Mouse (Mus musculus) midbrain, embryonic 11.5 days (tissue): ENCODE results near the gene Fbxw5. TPM values are rescaled to one million over a fixed set of nuclear protein-coding genes. Genes with fewer than 3 reads are reported as not detected.

Source experiments
- ATAC-seq: fragments of 200-750 bp; cut with Nextera tagmentation; 2 replicates; pipeline ENCODE4 v1.8.0; 2017; ENCODE audit warnings: moderate TSS enrichment, moderate library complexity; ENCODE audit not compliant: low FRiP score
- DNase-seq: peaks from one replicate; pipeline ENCODE4 v3.0.0; 2015; ENCODE audit warnings: low spot score; ENCODE audit errors: missing footprints
- H3K27ac ChIP-seq: fragments of 300-500 bp; sonication (generic); 2 replicates; pipeline ENCODE4 v1.5.1; 2014; ENCODE audit warnings: low read depth, low read length
- H3K27me3 ChIP-seq: fragments of 300-500 bp; sonication (generic); 2 replicates; pipeline ENCODE4 v1.6.1; 2014; ENCODE audit warnings: mild to moderate bottlenecking, low read length, moderate library complexity, mixed read lengths; ENCODE audit not compliant: control insufficient read depth, insufficient read depth
- H3K36me3 ChIP-seq: fragments of 300-500 bp; sonication (generic); 2 replicates; pipeline ENCODE4 v1.6.1; 2014; ENCODE audit warnings: mild to moderate bottlenecking, low read length, moderate library complexity, mixed read lengths; ENCODE audit not compliant: control insufficient read depth, insufficient read depth
- H3K4me1 ChIP-seq: fragments of 300-500 bp; sonication (generic); 2 replicates; pipeline ENCODE4 v1.6.1; 2014; ENCODE audit warnings: low read length; ENCODE audit not compliant: control insufficient read depth, insufficient read depth
- H3K4me2 ChIP-seq: fragments of 300-500 bp; sonication (generic); 2 replicates; pipeline ENCODE4 v1.6.1; 2014; ENCODE audit warnings: mild to moderate bottlenecking, moderate library complexity
- H3K4me3 ChIP-seq: fragments of 300-500 bp; sonication (generic); 2 replicates; pipeline ENCODE4 v1.5.1; 2014; ENCODE audit warnings: low read depth, low read length
- H3K9ac ChIP-seq: fragments of 300-500 bp; sonication (generic); 2 replicates; pipeline ENCODE4 v1.6.1; 2014; ENCODE audit warnings: low read length
- H3K9me3 ChIP-seq: fragments of 300-500 bp; sonication (generic); 2 replicates; pipeline ENCODE4 v1.6.1; 2016; ENCODE audit warnings: low read length; ENCODE audit not compliant: control insufficient read depth
- WGBS: fragments of 180-500 bp; shearing (Covaris S2); extraction: QIAGEN DNeasy Blood & Tissue Kit; methylation state at CpG from one replicate; pipeline ENCODE4 v1.1.7; 2014; 5-methylcytosine and 5-hydroxymethylcytosine counted together
- polyA plus RNA-seq: library from polyadenylated mRNA; unstranded; fragments of >200 nt; fragmentation: Nextera tagmentation; extraction: Ambion mirVana; gene quantifications from 2 replicates; pipeline ENCODE4 v1.2.1, GENCODE M21; 2014

Fbxw5 gene
- polyA plus RNA-seq, 1 experiment from 2014 or later = 66.4 TPM

DNA sequence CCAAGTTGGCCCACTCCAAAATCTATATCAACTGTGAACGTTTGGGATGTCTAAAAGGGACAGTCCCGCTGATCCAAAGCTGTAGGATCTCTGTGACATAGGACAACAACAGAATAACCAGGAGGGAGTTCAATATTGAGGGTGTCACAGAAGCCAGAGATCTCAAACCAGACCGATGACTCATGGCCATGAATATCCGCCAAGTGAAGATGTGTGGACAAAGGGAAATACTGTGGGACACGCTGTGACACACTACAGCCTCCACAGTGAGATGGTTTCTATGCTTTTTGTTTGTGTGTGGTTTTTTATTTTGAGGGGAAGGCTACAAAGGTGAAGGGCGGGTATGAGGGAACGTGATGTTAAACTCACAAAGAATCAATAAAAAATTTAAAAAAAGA, 11.9 kb upstream of the Fbxw5 start:
- Histone ChIP-seq H3K9me3 (no peaks in the 10 kb centered on the region), H3K4me1 (no peaks in the 10 kb centered on the region), H3K9ac (no peak overlapping the region), H3K27ac (no peak overlapping the region), H3K4me3 (no peak overlapping the region), H3K4me2 (no peak overlapping the region), H3K27me3 (no peaks in the 10 kb centered on the region), H3K36me3 (no peaks in the 10 kb centered on the region)
- ATAC-seq = no peak
- DNase-seq = no peak
- 84% methylated on average over 7 of the region's 7 CpGs for WGBS

DNA sequence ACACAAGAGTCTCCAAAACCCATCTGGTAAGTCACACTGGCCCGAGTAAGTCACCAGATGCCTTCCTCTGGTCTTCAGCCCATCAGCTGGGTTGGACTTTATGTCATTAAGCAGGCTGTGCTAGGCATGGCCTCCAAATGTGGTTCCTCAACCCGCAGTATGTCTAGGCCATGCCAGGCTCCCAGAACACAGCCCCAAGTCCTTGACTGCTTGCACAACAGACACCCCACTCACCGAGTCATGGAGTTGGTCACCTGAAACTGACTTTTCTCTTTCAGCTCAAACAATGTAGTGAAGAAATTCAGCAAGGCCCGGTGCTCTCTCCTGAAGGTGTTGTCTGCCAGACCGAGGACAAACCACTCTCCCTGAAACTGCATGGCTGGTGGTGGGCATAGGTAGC, 7.6 kb upstream of the Fbxw5 start:
- 76% methylated on average over 5 of the region's 5 CpGs for WGBS
- ATAC-seq (no peak), DNase-seq (peak; percentile 56)
- Histone ChIP-seq H3K36me3 (no peaks in the 10 kb centered on the region), H3K9me3 (no peaks in the 10 kb centered on the region), H3K4me2 (no peak overlapping the region), H3K4me3 (no peak overlapping the region), H3K27me3 (no peaks in the 10 kb centered on the region), H3K4me1 (no peaks in the 10 kb centered on the region), H3K9ac (no peak overlapping the region), H3K27ac (no peak overlapping the region)

DNA sequence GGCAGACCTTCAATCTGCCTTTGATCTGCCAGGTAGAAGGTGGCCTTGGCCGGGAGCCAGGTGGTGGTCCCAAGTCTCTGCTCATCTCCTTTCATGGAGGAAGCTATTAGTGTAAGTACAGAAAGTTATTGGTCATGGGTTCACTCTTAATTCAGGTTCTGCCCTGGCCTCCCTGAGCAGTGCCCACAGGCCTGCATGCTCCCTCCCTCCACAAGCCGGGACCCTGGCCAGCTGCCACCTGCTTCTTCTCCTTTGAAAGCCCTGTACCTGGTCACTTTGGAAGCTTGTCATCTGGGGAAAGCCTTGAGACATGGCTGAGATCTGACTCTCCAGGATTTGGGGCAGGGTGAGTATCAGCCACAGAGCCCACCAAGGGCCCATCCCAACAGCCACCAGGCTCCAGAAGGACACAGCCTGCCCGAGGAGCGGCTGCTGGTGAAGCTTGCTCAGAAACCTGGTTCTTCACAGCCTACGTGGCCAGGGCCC, 7.0 kb upstream of the Fbxw5 start, which contains the start of gene Lcn12:
Lcn12 (minus strand) TSS at position 436 of the 486 bp plus-strand sequence.
- WGBS = 90% methylated on average over 5 of the region's 5 CpGs
- ATAC-seq (no peak), DNase-seq (no peak)
- Histone ChIP-seq H3K4me3 (no peak within 1 kb of the TSS), H3K9ac (no peak within 1 kb of the TSS), H3K27ac (no peak within 1 kb of the TSS), H3K4me2 (no peak within 1 kb of the TSS), H3K4me1 (no peaks in the 10 kb centered on the region), H3K36me3 (no peaks in the 10 kb centered on the region), H3K27me3 (no peaks in the 10 kb centered on the region), H3K9me3 (no peaks in the 10 kb centered on the region)

DNA sequence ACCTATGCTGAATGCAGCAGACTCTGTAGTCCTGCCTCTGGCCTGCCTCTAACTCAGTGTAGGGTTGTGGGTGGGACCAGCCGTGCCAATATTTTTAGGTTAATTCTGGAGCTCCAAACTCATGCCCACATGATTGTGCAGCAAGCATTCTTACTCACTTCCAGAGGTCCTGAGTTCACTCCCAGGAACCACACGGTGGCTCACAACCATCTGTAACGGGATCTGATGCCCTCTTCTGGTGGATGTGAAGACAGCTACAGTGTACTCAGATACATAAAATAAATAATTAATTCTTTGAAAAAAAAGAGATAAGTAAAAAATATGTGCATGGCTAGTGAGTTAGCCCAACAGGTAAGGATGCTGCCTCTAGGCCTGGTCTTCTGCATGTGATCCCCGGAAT, 4.1 kb upstream of the Fbxw5 start:
- ATAC-seq (no peak), DNase-seq (no peak)
- no peak overlapping the region for H3K4me3 ChIP-seq
- 44% methylated on average over 4 of the region's 4 CpGs for WGBS
- no peaks in the 10 kb centered on the region for H3K36me3 ChIP-seq
- H3K4me1 ChIP-seq = peaks cover 3% of the 10 kb centered on the region
- H3K27ac ChIP-seq = no peak overlapping the region
- no peak overlapping the region for H3K9ac ChIP-seq
- H3K9me3 ChIP-seq = no peaks in the 10 kb centered on the region
- no peak overlapping the region for H3K4me2 ChIP-seq
- H3K27me3 ChIP-seq = no peaks in the 10 kb centered on the region

DNA sequence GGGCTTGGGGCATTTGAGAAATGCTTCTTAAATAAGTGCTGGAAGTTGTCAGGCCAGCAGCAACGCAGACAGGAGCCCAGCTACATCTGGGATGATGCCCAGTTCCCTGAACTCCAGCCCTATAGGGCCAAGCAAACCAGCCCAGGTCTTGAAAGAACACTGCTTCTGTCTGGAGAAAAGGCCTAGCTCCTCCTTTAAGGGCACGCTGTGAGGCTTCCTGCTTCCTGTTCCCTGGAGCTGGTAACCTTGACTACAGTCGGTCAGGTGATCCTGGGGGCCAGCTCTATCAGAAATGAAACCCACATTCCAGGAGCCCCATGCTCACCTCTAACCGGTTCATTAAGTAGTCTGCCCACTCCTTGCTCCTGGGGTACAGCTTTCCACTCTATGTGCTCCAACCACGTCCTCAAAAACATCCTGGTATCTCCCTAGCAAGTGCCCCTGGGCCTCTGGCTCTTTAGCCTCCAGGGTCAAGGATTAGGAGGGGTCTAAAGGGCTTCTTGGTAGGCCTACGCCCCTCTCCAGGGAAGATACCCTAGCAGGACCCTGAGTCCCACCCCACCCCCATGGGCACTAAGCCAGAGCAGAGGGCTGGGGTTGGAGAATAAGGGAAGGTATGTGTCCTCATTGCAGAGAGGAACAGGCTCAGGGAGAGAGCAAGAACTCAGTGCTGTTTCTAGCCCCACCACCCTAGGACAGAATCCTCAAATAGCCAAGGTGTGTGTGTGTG, 2.5 kb upstream of the Fbxw5 start:
- Histone ChIP-seq H3K4me2 (no peak overlapping the region), H3K36me3 (no peaks in the 10 kb centered on the region), H3K9ac (no peak overlapping the region), H3K4me3 (no peak overlapping the region), H3K27ac (no peak overlapping the region), H3K9me3 (no peaks in the 10 kb centered on the region), H3K4me1 (peaks cover 8% of the 10 kb centered on the region), H3K27me3 (no peaks in the 10 kb centered on the region)
- WGBS = 69% methylated on average over 6 of the region's 6 CpGs
- DNase-seq = no peak
- ATAC-seq = no peak

DNA sequence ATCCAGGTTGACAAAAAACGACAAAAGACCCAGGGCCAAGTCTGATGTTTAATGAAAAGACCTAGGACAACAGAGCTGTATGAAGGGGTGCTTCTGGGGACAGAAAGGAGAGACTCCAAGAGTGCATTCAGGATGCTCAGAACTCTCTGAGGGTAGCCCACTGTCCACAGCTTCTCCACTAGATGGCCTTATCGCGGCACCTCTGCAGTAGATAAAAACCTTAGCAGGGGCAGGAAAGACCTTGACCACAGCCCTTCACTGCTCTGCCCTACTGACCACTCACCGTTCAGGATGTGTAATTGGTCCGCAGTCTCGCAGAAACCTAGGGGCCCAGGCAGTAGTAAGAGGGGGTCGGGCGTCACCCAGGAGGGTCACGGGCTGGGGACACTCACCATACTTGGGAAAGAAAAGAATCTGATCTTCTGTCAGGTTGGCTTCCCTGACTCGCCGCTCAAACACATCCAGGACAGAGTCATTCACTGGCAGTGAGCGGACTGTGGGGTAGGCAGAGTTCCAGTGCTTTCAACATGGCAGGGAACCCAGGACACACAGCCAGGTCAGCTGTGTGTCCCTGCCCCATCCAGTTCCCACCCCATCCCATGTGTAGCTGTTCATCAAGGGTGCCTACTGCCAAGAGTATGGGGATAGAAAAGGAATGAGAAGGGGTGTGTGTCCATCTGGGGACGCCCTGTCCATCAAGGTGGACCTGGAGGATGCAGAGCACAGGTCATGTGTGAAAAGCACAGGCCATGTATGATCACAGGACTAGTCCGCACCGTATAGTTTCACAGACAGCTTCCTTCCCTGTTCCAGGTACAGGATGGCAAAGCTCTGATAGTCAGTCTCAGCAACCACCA, 1.7 kb upstream of the Fbxw5 start:
- ATAC-seq (no peak), DNase-seq (no peak)
- Histone ChIP-seq H3K27ac (no peak overlapping the region), H3K4me2 (no peak overlapping the region), H3K9me3 (no peaks in the 10 kb centered on the region), H3K36me3 (no peaks in the 10 kb centered on the region), H3K4me1 (peaks cover 8% of the 10 kb centered on the region), H3K27me3 (no peaks in the 10 kb centered on the region), H3K4me3 (no peak overlapping the region), H3K9ac (no peak overlapping the region)
- 73% methylated on average over 15 of the region's 15 CpGs for WGBS

DNA sequence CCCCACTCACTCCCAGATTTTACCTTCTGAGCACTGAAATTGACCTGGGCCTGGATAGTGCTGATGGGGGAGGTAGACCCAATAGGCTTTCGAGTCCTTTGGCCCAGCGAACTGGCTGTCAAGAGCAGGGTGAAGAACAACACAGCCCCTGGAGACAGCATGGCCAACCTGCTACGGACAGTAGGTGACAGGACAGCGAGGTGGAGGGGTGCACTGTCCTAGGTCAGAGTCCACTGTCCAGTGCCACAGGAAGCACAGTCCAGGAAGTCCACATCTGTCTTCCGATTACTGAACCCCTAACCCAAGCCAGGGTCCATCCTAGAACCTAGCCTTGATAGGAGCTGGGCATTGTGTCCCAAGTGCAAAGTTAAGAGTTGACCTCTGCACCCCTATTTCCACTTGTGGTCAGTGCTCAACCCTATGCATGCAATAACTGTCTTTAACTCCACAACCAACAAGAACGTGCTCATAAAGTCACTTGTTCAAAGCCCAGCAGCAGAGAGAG, 427 bp upstream of the Fbxw5 start:
- Histone ChIP-seq H3K4me2 (peak overlapping the region; percentile 49), H3K9ac (peak overlapping the region; percentile 58), H3K9me3 (no peaks in the 10 kb centered on the region), H3K27me3 (no peaks in the 10 kb centered on the region), H3K4me1 (peaks cover 8% of the 10 kb centered on the region), H3K27ac (no peak overlapping the region), H3K4me3 (peak overlapping the region; percentile 79), H3K36me3 (no peaks in the 10 kb centered on the region)
- DNase-seq = no peak
- peak; percentile 49 for ATAC-seq
- 66% methylated on average over 6 of the region's 6 CpGs for WGBS

DNA sequence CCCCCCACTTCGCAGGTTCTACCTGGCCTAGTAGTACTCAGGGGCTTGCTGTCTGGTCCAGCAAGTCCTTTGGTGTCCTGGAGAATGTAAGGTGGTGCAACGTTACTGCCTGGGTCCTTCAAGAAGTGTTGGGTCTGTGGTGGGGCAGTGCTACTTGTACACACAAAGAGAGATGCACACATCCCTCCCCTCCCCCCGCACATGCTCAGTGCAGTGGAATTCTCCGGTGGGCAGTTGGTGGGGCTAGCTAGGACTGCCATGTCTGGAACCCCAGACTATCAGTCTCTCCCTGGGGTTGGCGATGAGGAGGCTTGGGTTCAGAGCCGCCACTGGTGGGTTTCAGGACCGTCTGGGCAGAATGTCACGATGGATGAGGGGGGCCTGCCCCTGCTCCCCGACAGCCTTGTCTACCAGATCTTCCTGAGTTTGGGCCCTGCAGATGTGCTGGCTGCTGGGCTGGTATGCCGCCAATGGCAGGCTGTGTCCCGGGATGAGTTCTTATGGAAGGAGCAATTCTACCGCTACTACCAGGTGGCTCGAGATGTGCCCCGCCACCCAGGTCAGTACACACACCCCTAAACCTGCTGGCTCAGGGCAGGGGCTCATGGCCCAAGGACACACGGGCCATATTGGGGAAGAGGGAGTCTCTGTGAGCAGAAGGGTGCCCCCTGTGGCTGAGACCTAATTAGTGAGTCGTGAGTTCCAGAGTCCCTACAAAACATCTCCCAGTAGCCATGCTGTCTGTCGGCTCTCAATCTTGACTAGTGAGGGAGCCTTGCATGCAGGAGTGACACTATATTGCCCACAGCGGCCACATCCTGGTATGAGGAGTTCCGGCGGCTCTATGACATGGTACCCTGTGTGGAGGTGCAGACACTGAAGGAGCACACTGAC, 1.3 kb downstream of the Fbxw5 start, which contains the start of gene C8g:
C8g (minus strand) TSS at position 127 of the 894 bp plus-strand sequence.
- Histone ChIP-seq H3K27ac (no peak within 1 kb of the TSS; the same call in 1 of the 2 replicates), H3K4me2 (peak within 1 kb of the TSS; percentile 90), H3K9ac (peak within 1 kb of the TSS; percentile 90), H3K36me3 (no peaks in the 10 kb centered on the region), H3K9me3 (no peaks in the 10 kb centered on the region), H3K4me3 (peak within 1 kb of the TSS; percentile 79), H3K27me3 (no peaks in the 10 kb centered on the region), H3K4me1 (peaks cover 8% of the 10 kb centered on the region)
- ATAC-seq (no peak; the same call in 1 of the 2 replicates), DNase-seq (no peak)
- 74% methylated on average over 20 of the region's 20 CpGs for WGBS
